Mouse (Mus musculus) embryonic fibroblast, embryonic 13.5 days (primary cell): ENCODE measurements at regions not wholly inside any gene's neighbourhood (a gene's known extent, or its start where the extent isn't known, plus 50 kb on each side); places are given as distances from the start of the nearest gene placed in this dataset.

Experiments used
- CTCF ChIP-seq: IDR thresholded peaks from 2 replicates; pipeline ENCODE4 v1.5.1; 2011; ENCODE audit warnings: mild to moderate bottlenecking, control low read depth, low read length, moderate library complexity, borderline replicate concordance; ENCODE audit not compliant: insufficient read depth
- POLR2A ChIP-seq: IDR thresholded peaks from 2 replicates; pipeline ENCODE4 v1.6.1; 2011; ENCODE audit warnings: low read depth, mild to moderate bottlenecking, control low read depth, low read length, moderate library complexity

GRCm38 (mm10) chr15:97111320-97112192 lies 55.8 kb upstream of the Slc38a4 start:
- TF ChIP-seq CTCF (no peak), POLR2A (0 out of 2 replicates have a peak, but pooled peaks have one; percentile 16)
